Mouse (Mus musculus) midbrain, embryonic 12.5 days (tissue): ENCODE results near the gene Znrf4. TPM values are rescaled to one million over a fixed set of nuclear protein-coding genes. Genes with fewer than 3 reads are reported as not detected.

Experiments used
- ATAC-seq: fragments of 200-750 bp; cut with Nextera tagmentation; 2 replicates; pipeline ENCODE4 v1.8.0; 2017; ENCODE audit warnings: low read depth, moderate TSS enrichment, moderate library complexity; ENCODE audit not compliant: low FRiP score
- H3K27ac ChIP-seq: fragments of 300-500 bp; sonication (generic); replicated peaks from 2 replicates; pipeline ENCODE4 v1.5.1; 2016; ENCODE audit warnings: mild to moderate bottlenecking
- H3K27me3 ChIP-seq: fragments of 300-500 bp; sonication (generic); 2 replicates; pipeline ENCODE4 v1.6.1; 2016; ENCODE audit warnings: mild to moderate bottlenecking
- H3K36me3 ChIP-seq: fragments of 300-500 bp; sonication (generic); 2 replicates; pipeline ENCODE4 v1.6.1; 2016
- H3K4me1 ChIP-seq: fragments of 300-500 bp; sonication (generic); 2 replicates; pipeline ENCODE4 v1.6.1; 2016
- H3K4me2 ChIP-seq: fragments of 300-500 bp; sonication (generic); replicated peaks from 2 replicates; pipeline ENCODE4 v1.6.1; 2016; ENCODE audit warnings: mild to moderate bottlenecking, moderate library complexity
- H3K4me3 ChIP-seq: fragments of 300-500 bp; sonication (generic); 2 replicates; pipeline ENCODE4 v1.5.1; 2016; ENCODE audit warnings: mild to moderate bottlenecking
- H3K9ac ChIP-seq: fragments of 300-500 bp; sonication (generic); replicated peaks from 2 replicates; pipeline ENCODE4 v1.6.1; 2016; ENCODE audit warnings: mild to moderate bottlenecking, moderate library complexity
- H3K9me3 ChIP-seq: fragments of 300-500 bp; sonication (generic); 2 replicates; pipeline ENCODE4 v1.6.1; 2016; ENCODE audit warnings: mild to moderate bottlenecking
- WGBS: fragments of 180-500 bp; shearing (Covaris S2); methylation state at CpG from one replicate; pipeline ENCODE4 v1.1.7; 2016; 5-methylcytosine and 5-hydroxymethylcytosine counted together
- polyA plus RNA-seq: library from polyadenylated mRNA; unstranded; fragments of >200 nt; fragmentation: Nextera tagmentation; extraction: Ambion mirVana; gene quantifications from 2 replicates; pipeline ENCODE4 v1.2.1, GENCODE M21; 2016

The Znrf4 gene
- polyA plus RNA-seq, 1 experiment from 2014 or later: not detected

GRCm38 (mm10) chr17:56479358-56479757 is 32.9 kb downstream of the Znrf4 start:
- Histone ChIP-seq H3K9me3 (no peaks in the 10 kb centered on the region), H3K36me3 (no peaks in the 10 kb centered on the region), H3K27ac (no peak overlapping the region), H3K27me3 (peaks cover 26% of the 10 kb centered on the region), H3K4me1 (peaks cover 15% of the 10 kb centered on the region), H3K9ac (no peak overlapping the region), H3K4me2 (no peak overlapping the region), H3K4me3 (no peak overlapping the region)
- ATAC-seq: no peak
- 14% methylated on average over 6 of the region's 6 CpGs for whole genome bisulfite sequencing

- no peak overlapping the region for H3K4me3 ChIP-seq
- no peaks in the 10 kb centered on the region for H3K9me3 ChIP-seq
- WGBS: 66% methylated on average over 11 of the region's 11 CpGs
- H3K4me2 ChIP-seq: no peak overlapping the region
- no peak overlapping the region for H3K9ac ChIP-seq
- no peak for ATAC-seq
- H3K27me3 ChIP-seq: peaks cover 38% of the 10 kb centered on the region
- H3K4me1 ChIP-seq: peaks cover 27% of the 10 kb centered on the region
- H3K36me3 ChIP-seq: no peaks in the 10 kb centered on the region
- no peak overlapping the region for H3K27ac ChIP-seq
Measured at GRCm38 (mm10) chr17:56478191-56478611, 34.0 kb downstream of the Znrf4 start.

DNA sequence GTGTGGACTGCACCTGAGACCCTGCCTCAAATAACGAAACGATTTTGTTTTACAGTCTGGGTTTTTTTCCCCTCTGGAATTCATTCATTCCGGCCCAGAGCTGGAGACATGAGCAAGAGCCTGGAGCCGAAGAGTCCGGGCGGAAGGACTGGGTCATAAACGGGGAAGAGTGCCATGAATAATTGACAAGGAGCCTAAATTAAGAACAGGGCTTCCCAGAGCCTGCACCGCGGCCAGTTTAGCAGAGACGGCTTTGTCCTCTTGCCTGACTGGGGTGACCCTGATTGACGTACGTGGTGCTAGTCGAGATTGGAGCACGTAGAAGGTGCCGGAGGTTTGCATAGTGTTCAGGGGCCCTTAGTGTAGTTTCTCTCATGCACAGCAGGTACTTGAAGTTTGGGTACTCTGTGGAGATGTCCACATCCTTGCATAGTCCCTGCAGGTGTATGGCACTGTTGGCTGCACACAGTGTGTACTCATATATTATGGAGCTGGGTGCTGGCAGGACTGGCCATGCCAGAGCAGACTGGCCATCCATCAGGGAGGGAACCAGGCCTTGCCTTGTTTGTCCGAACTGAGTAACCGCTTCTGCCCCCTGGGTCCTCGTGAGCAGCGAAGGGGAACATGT is 34.9 kb downstream of the Znrf4 start:
- Histone ChIP-seq H3K4me2 (no peak overlapping the region), H3K9me3 (no peaks in the 10 kb centered on the region), H3K4me1 (peaks cover 36% of the 10 kb centered on the region), H3K27ac (no peak overlapping the region), H3K36me3 (no peaks in the 10 kb centered on the region), H3K9ac (no peak overlapping the region), H3K27me3 (peaks cover 43% of the 10 kb centered on the region), H3K4me3 (no peak overlapping the region)
- 87% methylated on average over 19 of the region's 19 CpGs for WGBS
- no peak for ATAC-seq

- peaks cover 45% of the 10 kb centered on the region for H3K4me1 ChIP-seq
- WGBS: 0% methylated on average over 27 of the region's 27 CpGs
- H3K27me3 ChIP-seq: peaks cover 42% of the 10 kb centered on the region
Measured at GRCm38 (mm10) chr17:56476402-56476752, 35.9 kb downstream of the Znrf4 start, which contains the start of gene Ptprs. Ptprs (minus strand) TSS chr17:56476483.

DNA sequence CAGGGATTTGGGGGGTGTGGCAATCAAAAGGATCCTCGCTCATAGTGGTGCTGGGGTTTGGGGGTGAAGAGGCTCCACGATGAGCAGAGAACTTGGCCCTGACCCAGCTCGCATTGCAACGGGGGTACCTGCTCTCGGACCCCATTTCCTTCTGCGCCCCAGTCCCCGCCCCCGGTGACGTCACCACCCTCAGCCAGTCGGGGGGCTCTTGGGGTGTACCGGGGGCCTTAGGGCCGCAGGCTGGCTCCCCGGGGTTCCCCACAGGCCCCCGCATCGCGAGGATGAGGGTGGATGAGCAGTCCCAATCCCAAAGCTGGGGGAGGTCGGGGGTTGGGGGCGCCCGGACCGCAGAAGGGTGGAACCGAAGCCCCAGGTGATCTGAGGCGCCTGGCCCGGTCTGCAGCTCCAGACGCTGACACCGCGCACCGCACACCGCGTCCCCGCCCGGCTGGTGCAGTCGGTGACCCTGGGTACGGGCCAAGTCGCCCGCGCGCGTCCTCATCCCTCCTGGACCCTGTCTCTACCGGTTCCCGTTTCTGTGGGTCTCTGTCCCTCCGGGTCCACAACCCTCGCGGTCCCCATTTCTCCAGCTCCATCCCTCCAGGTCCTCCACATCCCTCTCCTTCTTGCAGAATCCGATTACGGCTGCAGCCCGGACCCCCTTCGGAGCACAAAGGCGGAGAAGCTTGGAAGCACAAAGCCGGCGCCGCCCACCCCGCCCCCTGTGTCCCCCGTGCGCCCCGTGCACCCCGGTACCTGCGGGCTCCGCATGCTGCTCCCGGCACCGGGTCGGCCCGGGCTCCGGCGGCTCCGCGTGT is 36.4 kb downstream of the Znrf4 start:
- peaks cover 46% of the 10 kb centered on the region for H3K27me3 ChIP-seq
- H3K27ac ChIP-seq: peak overlapping the region; percentile 93
- no peaks in the 10 kb centered on the region for H3K9me3 ChIP-seq
- peak overlapping the region; percentile 75 for H3K4me2 ChIP-seq
- peak overlapping the region; percentile 91 for H3K4me3 ChIP-seq
- peaks cover 51% of the 10 kb centered on the region for H3K4me1 ChIP-seq
- H3K9ac ChIP-seq: peak overlapping the region; percentile 97
- WGBS: 1% methylated on average over 64 of the region's 66 CpGs
- no peaks in the 10 kb centered on the region for H3K36me3 ChIP-seq
- peak; percentile 45 for ATAC-seq

More at GRCm38 (mm10) chr17:56476402-56476752, 35.9 kb downstream of the Znrf4 start, which contains the start of gene Ptprs:
- ATAC-seq: peak; percentile 76
- no peaks in the 10 kb centered on the region for H3K36me3 ChIP-seq
- H3K27ac ChIP-seq: peak within 1 kb of the TSS; percentile 93
- H3K4me2 ChIP-seq: peak within 1 kb of the TSS; percentile 75
- H3K4me3 ChIP-seq: peak within 1 kb of the TSS; percentile 91
- no peaks in the 10 kb centered on the region for H3K9me3 ChIP-seq
- peak within 1 kb of the TSS; percentile 97 for H3K9ac ChIP-seq

DNA sequence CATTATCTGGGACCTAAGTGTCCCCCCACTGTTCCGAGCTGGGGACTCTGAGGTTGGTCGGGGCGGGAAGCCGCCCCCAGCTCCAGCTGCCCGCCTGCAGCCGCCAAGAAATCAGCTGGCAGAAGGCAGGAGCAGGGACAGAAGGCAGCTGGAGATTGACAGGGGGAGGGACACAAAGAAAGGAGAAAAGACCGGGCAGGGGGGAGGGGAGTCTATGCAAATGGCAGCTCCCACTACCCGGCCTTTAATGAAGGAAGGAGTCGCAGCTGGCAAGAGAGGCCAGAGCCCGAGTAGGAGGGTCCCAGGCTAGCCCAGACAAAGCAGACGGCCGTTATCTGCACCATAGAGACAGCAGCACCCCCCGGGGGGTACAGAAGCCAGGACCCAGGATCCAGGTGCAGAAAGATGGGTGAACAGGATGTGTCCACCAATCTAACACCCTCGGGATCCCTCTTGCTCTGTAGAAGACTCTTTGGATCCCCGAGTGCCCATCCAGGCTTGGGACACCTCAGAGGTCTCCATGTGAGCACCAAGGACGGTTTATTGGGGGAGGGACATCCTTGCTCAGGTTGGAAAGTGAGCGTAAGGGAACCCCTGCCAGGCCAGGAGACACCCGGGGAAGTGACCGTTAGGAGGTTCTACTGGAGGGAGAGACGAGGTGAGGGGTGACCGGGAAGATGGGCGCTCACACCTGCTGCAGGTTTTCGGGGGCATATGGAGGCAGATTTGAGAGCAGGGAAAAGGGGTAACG is 37.2 kb downstream of the Znrf4 start:
- Histone ChIP-seq H3K27me3 (peaks cover 46% of the 10 kb centered on the region), H3K4me3 (peak overlapping the region; percentile 91), H3K4me1 (peaks cover 59% of the 10 kb centered on the region), H3K9me3 (no peaks in the 10 kb centered on the region), H3K9ac (peak overlapping the region; percentile 97), H3K4me2 (peak overlapping the region; percentile 75), H3K27ac (peak overlapping the region; percentile 93), H3K36me3 (no peaks in the 10 kb centered on the region)
- ATAC-seq: peak; percentile 62
- under 1% methylated on average over 24 of the region's 24 CpGs for WGBS

GRCm38 (mm10) chr17:56474311-56474830 is 37.9 kb downstream of the Znrf4 start:
- whole genome bisulfite sequencing: 3% methylated on average over 32 of the region's 32 CpGs
- ATAC-seq: no peak

DNA sequence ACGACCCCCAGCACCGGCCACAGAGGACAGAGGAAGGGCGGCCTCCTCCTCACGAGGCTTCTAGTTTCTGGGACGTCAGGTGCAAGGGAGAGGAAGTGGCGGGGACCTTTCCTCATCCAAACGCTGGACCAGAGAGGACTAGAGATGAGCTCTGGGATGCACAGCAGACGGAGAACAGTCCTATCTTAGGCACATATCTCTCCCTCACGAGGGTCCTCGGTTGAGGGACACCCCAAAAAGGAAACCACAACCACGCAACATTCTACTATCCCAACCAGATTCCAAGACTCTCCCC is 38.7 kb downstream of the Znrf4 start:
- peaks cover 46% of the 10 kb centered on the region for H3K27me3 ChIP-seq
- no peaks in the 10 kb centered on the region for H3K9me3 ChIP-seq
- peaks cover 69% of the 10 kb centered on the region for H3K4me1 ChIP-seq
- peak overlapping the region; percentile 91 for H3K4me3 ChIP-seq
- peak overlapping the region; percentile 47 for H3K27ac ChIP-seq
- no peak for ATAC-seq
- peaks cover 13% of the 10 kb centered on the region; the same call in 1 of the 2 replicates for H3K36me3 ChIP-seq
- under 1% methylated on average over 11 of the region's 11 CpGs for WGBS
- peak overlapping the region; percentile 97 for H3K9ac ChIP-seq
- peak overlapping the region; percentile 75 for H3K4me2 ChIP-seq

More at GRCm38 (mm10) chr17:56474311-56474830, 37.9 kb downstream of the Znrf4 start:
- peaks cover 65% of the 10 kb centered on the region for H3K4me1 ChIP-seq
- H3K27me3 ChIP-seq: peaks cover 46% of the 10 kb centered on the region
- peak overlapping the region; percentile 75 for H3K4me2 ChIP-seq
- H3K9me3 ChIP-seq: no peaks in the 10 kb centered on the region
- H3K9ac ChIP-seq: peak overlapping the region; percentile 97
- peak overlapping the region; percentile 93 for H3K27ac ChIP-seq
- H3K36me3 ChIP-seq: 0 out of 2 replicates have a peak, but pooled peaks cover 5% of the 10 kb centered on the region
- peak overlapping the region; percentile 91 for H3K4me3 ChIP-seq

DNA sequence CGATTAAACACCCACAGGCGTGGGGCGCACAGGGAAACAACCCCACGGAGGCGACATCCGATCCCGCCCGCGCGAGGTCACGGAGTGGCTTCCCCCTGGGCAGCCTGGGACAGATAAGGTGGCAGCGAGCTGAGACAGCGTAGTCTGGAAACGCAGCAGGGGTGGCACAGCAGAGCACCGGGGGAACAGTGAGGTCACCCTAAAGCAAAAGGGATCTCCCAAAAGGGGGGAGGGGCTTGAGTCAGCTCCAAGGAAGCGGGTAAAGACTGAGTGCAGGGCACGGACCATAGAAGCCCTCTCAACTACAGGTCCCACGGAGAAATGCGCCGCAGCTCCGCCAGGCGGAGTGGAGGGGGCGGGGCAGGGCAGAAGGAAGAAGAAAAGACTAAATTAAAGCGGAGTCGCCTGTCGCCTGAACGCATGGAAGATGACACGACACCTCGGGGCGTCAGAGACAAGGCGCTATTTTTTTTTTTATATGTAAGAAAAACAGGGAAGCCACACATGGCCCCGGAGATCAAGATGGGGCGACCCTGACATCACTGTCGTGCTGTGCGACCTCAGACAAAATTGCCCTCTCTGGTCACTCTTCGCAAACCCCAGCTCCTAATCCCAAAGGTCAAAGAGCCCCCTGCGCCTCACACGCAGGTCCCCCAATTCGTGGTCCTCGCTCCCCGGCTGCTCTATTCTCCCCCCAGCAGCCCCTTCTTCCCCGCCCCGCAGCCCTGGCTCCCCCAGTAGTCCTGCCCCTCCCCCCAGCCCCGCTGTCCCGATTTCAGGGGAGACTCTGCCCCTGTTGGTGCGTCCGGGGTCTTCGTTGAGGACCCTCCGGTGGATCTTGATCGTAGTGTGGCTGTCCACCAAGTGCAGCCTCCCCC is 39.3 kb downstream of the Znrf4 start:
- no peaks in the 10 kb centered on the region for H3K9me3 ChIP-seq
- peaks cover 71% of the 10 kb centered on the region for H3K4me1 ChIP-seq
- peak overlapping the region; percentile 75 for H3K4me2 ChIP-seq
- peak overlapping the region; percentile 97 for H3K9ac ChIP-seq
- peak overlapping the region; percentile 47 for H3K27ac ChIP-seq
- peak overlapping the region; percentile 91 for H3K4me3 ChIP-seq
- peaks cover 40% of the 10 kb centered on the region for H3K27me3 ChIP-seq
- 1% methylated on average over 50 of the region's 50 CpGs for WGBS
- ATAC-seq: no peak
- H3K36me3 ChIP-seq: peaks cover 14% of the 10 kb centered on the region; the same call in 1 of the 2 replicates

- no peak overlapping the region; the same call in 1 of the 2 replicates for H3K27ac ChIP-seq
Measured at GRCm38 (mm10) chr17:56472121-56472520, 40.1 kb downstream of the Znrf4 start.

DNA sequence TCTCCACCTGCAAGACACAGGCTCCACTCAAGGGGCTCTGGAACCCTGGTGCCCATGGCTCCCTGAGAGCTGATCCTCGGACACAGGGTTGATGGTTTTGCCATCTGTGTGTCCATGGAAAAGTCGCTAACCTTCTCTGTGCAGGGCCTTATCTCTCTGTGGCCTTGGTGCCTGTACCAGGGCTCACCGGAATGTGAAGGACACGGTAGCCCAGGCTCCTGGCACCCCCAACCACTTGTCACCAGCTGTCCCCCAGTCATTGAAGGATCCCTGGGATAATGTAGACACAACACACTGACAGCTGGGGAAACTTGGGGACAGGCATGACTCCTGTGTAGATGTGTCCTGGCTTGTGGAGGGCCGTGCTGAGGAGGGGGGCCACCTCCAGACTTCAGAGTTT is 41.1 kb downstream of the Znrf4 start:
- Histone ChIP-seq H3K9ac (0 out of 2 replicates have a peak overlapping the region, but pooled peaks have one; percentile 4), H3K27me3 (peaks cover 30% of the 10 kb centered on the region), H3K4me2 (no peak overlapping the region), H3K4me1 (peaks cover 89% of the 10 kb centered on the region), H3K4me3 (no peak overlapping the region), H3K9me3 (no peaks in the 10 kb centered on the region), H3K27ac (no peak overlapping the region), H3K36me3 (peaks cover 14% of the 10 kb centered on the region; the same call in 1 of the 2 replicates)
- ATAC-seq: no peak
- 82% methylated on average over 5 of the region's 5 CpGs for WGBS

More at GRCm38 (mm10) chr17:56472121-56472520, 40.1 kb downstream of the Znrf4 start:
- peak overlapping the region; percentile 75 for H3K4me2 ChIP-seq
- peaks cover 79% of the 10 kb centered on the region for H3K4me1 ChIP-seq
- H3K4me3 ChIP-seq: peak overlapping the region; percentile 91
- H3K27me3 ChIP-seq: peaks cover 32% of the 10 kb centered on the region
- no peak for ATAC-seq
- peaks cover 14% of the 10 kb centered on the region; the same call in 1 of the 2 replicates for H3K36me3 ChIP-seq
- H3K9ac ChIP-seq: 0 out of 2 replicates have a peak overlapping the region, but pooled peaks have one; percentile 97
- 11% methylated on average over 16 of the region's 16 CpGs for whole genome bisulfite sequencing
- no peaks in the 10 kb centered on the region for H3K9me3 ChIP-seq
